Mouse (Mus musculus) R1 (cell line): ENCODE measurements around the gene Olfr69.
A peak's percentile ranks its signal among the peaks of the same experiment; 100 is the strongest.
"Not testable (repeated sequence)": the region's sequence is repeated elsewhere in the genome, so short reads cannot be mapped to it uniquely, and the experiment has no call there.

ENCODE experiments used
- DNase-seq: peaks from one replicate; pipeline ENCODE4 v3.0.0-alpha.2; 2018; ENCODE audit warnings: low read depth, low spot score

Olfr69 gene

DNA sequence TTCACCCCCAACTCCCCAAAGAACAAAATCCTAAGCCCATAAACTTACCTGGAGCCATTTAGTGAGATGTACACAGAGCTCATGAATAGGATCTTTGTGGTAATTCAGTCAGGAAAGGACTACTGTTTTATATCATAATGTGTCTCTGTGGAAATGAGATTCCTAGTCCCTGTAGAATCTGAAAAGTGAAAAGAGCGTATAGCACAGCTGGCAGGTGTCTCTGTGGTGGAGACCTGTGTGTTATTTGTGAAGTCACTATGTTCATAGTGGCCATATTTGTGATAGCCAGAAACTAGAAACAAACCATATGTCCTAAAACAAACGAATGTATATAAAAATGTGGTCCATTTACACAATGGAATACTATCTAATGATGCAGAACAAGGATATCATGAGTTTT is at the start of gene Olfr69:
Gene Olfr69 (minus strand): TSS at position 101 of the 400 bp plus-strand sequence.
- DNase-seq, result no peak

DNA sequence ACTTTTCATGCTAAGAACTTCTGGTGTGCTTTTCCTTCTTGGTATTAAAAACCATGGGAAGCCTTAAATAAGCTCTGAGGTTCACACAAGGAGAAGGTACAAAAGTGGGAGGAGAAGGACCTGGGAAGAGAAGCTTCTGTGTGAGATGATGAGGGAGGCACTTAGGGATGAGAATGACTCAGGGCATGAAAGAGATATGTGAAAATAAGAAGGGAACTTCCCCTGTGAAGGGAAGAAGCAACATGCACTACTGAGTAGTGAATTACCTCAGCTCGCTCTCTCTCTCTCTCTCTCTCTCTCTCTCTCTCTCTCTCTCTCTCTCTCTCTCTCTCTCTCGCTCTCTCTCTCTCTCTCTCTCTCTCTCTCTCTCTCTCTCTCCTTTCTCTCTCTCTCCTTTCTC is 43.7 kb upstream of the Olfr69 start:
- not testable (repeated sequence) for DNase-seq

- DNase-seq, result no peak
These were observed 42.4 kb upstream of the Olfr69 start, which contains the start of gene Hbb-bt for GRCm38 (mm10) chr7:103813766-103814165. Gene Hbb-bt (minus strand): TSS chr7:103813996.

DNA sequence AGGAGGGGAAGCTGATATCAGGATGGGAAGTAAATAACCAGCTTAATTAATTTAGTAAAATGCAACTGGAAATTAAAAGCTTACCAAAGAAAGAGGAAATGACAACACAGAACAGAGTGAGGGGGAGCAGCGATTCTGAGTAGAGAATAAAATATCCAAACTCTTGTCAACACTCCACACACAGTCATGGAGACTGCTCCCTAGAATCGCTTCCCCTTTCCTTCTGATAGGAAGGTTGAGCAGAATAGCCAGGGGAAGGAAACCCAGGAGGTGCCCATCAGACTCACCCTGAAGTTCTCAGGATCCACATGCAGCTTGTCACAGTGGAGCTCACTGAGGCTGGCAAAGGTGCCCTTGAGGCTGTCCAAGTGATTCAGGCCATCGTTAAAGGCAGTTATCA is 41.8 kb upstream of the Olfr69 start:
- DNase-seq, result not testable (repeated sequence)

GRCm38 (mm10) chr7:103812174-103812573 is 40.8 kb upstream of the Olfr69 start:
- DNase-seq, result no peak

DNA sequence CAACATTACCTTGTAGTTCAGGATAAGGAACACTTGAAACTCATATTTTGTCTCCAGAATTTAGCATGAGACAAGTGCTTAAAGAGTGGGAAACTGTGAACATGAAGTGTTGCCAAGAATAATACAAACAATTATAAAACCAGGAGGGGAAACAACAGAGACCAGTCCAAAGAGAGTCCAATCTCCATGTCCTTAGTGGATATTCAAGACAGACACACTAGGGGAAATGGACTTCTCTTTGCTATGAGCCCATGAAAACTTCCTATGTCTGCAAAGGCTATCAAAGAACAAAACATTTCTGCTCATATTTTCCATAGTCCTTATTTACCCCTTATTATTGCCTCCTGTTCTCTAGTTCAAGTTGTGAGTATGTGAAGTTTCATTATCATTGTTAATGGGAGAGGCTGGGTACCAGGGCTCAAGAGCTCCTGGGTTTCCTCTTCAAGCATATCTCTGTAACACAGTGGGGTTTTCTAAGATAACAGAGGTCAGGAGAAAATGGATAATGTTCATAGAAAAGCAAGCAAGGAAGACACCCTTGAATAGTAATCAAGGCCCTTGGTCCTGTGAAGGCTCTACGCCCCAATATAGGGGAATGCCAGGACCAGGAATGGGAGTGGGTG is 39.9 kb upstream of the Olfr69 start:
- DNase-seq, result no peak

- no peak for DNase-seq
These were observed 39.4 kb upstream of the Olfr69 start for GRCm38 (mm10) chr7:103810746-103811145.

DNA sequence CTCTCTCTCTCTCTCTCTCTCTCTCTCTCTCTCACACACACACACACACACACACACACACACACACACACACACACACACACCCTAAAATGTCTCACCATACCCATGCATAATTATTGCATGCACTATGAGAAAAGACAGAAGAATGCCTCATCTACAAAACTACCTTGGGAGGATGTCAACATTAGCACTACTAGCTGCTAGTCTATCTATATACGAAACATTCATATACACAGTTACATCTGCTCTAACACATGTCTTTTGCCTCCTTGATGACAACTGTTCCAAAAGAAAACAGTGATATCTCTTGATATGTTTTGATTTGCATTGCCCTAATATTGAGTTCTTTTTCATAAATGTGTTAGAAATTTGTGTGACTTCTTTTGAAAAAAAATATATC is 38.9 kb upstream of the Olfr69 start:
- DNase-seq, result no peak

GRCm38 (mm10) chr7:103809801-103810155 is 38.4 kb upstream of the Olfr69 start:
- DNase-seq, result no peak

DNA sequence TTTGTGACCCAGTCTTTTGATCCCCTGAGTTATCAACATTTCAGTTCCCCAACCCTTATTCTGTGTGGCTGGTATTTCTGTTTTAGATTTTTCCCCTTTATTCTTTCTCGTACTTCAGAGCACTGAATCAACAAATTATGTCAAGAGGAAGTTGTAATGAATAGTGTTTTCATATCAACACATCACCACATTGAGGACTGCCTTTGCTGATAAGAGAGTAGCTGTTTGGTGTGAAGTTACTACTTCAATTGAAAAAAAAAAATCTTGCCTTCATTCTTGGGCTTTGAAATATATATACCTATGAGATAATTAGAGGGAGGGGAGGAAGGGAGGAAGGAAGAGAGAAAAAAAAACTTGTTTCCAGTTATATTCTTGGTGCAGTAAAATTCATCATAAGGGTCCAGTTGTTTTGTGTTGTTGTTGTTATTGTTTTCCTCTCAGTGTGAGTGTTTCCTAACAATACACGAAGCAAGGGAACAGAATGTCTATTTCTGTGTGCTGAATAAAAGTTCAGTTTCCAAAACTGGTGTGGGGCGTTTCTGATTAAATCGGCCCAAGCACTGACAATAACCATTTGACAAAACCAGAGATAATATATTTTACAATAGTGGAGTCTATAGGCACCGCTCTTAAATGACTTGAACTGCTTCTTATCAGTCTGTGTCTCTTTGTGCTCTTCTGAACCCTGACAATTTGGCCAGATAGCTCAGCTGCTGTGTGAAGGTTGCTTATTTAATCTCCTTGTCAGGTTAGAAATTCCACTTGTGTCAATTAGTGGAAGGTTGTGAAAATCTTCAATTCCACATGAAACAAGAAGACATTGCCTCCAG is 37.8 kb upstream of the Olfr69 start:
- DNase-seq, result no peak

DNA sequence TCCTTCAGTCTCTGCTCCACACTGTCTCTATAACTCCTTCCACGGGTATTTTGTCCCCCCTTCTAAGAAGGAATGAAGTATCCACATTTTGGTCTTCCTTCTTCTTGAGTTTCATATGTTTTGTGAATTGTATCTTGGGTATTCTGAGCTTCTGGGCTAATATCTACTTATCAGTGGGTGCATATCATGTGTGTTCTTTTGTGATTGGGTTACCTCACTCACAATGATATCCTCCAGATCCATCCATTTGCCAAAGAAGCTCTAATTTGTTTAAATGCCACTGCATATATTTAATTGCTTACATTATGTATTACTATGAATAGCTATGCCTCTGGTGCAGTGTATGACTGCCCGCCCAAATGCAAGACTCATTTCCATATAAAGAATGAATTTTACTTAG is 36.7 kb upstream of the Olfr69 start:
- not testable (repeated sequence) for DNase-seq

GRCm38 (mm10) chr7:103806856-103807255 is 35.5 kb upstream of the Olfr69 start:
- DNase-seq, result peak; percentile 46

- DNase-seq, result no peak
These were observed 21.4 kb upstream of the Olfr69 start for GRCm38 (mm10) chr7:103792669-103793388.

DNA sequence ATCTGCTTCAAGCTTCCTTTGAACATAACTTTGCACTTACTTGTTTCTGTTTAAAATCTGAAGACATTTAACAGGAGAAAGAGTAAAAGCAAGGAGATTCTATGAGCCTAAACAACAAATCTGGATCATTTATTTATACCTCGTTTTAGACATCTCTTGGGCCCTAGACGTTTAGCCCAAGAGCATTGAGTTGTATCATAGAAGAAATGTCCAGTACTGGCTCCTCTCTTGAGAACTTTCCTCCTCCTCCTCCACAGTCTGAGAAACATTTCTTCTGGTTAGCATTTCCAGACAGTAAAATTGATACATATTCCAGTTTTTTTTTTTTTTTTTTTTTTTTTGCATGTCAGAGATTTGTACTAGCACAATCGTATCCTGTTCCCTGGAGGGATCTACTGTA is 20.3 kb upstream of the Olfr69 start, which contains the start of gene Olfr67:
Gene Olfr67 (minus strand): TSS at position 101 of the 400 bp plus-strand sequence.
- no peak for DNase-seq

DNA sequence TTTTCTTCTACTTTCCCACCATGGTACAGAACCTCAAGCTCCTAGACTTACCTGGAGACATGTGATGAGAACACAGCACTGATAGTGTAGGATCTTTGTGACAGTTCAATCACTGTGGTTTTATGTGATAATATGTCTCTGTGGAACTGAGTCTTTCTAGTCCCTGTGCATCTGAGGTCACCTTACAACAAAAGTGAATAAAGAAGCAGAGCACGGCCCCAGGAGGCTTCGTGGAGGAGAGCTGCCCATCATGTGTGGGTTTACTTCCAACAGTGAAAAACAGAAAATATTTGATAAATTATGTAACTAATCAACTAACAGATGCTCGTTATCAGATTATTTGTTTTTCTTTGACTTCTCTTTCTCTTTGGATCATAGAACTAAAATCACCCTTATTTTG is 8.2 kb upstream of the Olfr69 start, which contains the start of gene Olfr68:
Gene Olfr68 (minus strand): TSS at position 101 of the 400 bp plus-strand sequence.
- no peak for DNase-seq

DNA sequence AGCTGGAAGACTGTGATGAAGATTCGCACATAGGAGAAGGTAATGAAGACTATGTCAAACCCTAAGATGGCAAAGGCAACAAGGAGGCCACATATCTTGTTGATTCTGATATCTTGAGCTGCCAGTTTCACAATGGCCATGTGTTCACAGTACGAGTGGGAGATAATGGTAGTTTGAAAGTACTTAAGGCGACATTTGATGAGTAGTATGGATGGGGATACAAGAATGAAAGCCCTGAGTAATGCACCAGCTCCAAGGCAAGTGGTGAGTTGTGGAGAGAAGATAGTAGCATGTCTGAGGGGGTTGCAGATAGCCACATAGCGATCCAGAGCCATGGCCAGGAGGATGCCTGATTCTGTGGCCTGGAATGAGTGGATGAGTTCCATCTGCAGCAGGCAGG is 6.3 kb upstream of the Olfr69 start:
- not testable (repeated sequence) for DNase-seq

DNA sequence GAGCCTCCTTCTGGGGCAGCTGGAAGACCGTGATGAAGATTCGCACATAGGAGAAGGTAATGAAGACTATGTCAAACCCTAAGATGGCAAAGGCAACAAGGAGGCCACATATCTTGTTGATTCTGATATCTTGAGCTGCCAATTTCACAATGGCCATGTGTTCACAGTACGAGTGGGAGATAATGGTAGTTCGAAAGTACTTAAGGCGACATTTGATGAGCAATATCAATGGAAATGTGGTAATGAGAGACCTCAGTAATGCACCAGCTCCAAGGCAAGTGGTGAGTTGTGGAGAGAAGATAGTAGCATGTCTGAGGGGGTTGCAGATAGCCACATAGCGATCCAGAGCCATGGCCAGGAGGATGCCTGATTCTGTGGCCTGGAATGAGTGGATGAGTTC is 3.7 kb downstream of the Olfr69 start:
- DNase-seq, result not testable (repeated sequence)

DNA sequence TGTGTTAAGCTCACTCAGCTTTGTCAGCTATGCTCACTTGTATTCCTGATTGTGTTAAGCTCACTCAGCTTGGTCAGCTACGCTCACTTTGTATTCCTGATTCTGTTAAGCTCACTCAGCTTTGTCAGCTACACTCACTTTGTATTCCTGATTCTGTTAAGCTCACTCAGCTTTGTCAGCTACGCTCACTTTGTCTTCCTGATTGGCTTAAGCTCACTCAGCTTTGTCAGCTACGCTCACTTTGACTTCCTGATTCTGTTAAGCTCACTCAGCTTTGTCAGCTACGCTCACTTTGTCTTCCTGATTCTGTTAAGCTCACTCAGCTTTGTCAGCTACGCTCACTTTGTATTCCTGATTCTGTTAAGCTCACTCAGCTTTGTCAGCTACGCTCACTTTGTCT is 9.2 kb downstream of the Olfr69 start:
- not testable (repeated sequence) for DNase-seq

- DNase-seq, result no peak
These were observed 14.2 kb downstream of the Olfr69 start, which contains the start of gene Olfr630 for GRCm38 (mm10) chr7:103757233-103757632. Gene Olfr630 (minus strand): TSS chr7:103757333.

GRCm38 (mm10) chr7:103744843-103745242 is 26.6 kb downstream of the Olfr69 start, which contains the start of gene Olfr629:
Gene Olfr629 (minus strand): TSS chr7:103744943.
- DNase-seq, result no peak

- no peak for DNase-seq
These were observed 41.3 kb downstream of the Olfr69 start, which contains the start of gene Olfr628 for GRCm38 (mm10) chr7:103730074-103730473. Gene Olfr628 (plus strand): TSS chr7:103730374.

DNA sequence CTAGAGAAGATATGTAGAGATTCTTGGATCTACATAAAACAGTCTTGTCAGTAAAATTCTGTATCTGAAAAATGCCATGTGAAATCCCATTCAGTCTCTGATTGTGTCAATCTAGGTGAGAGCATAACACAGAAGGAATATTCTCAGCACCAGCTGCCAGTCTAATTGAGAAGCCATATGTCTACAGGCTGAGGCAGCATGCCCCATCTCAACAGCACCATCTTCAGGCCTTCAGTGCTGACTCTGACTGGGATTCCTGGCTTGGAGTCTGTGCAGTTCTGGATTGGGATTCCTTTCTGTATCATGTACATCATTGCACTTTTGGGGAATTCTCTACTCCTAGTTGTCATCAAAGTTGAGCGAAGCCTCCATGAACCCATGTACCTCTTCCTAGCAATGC is 55.0 kb downstream of the Olfr69 start:
- DNase-seq, result not testable (repeated sequence)
